Mouse (Mus musculus) heart, embryonic 11.5 days (tissue): ENCODE measurements at regions not wholly inside any gene's neighbourhood (a gene's known extent, or its start where the extent isn't known, plus 50 kb on each side); places are given as distances from the start of the nearest gene placed in this dataset.

Experiments used
- ATAC-seq: fragments of 200-750 bp; cut with Nextera tagmentation; replicated peaks from 2 replicates; pipeline ENCODE4 v1.8.0; 2017; ENCODE audit warnings: moderate library complexity; ENCODE audit not compliant: insufficient number of reproducible peaks, low FRiP score, low TSS enrichment
- H3K27ac ChIP-seq: fragments of 300-500 bp; sonication (generic); 2 replicates; pipeline ENCODE4 v1.5.1; 2014; ENCODE audit warnings: mild to moderate bottlenecking, low read depth, low read length
- H3K27me3 ChIP-seq: fragments of 300-500 bp; sonication (generic); 2 replicates; pipeline ENCODE4 v1.6.1; 2014; ENCODE audit warnings: mild to moderate bottlenecking, low read length, mixed read lengths; ENCODE audit not compliant: control insufficient read depth, insufficient read depth
- H3K36me3 ChIP-seq: fragments of 300-500 bp; sonication (generic); 2 replicates; pipeline ENCODE4 v1.6.1; 2014; ENCODE audit warnings: mild to moderate bottlenecking, low read length, moderate library complexity, mixed read lengths; ENCODE audit not compliant: control insufficient read depth, insufficient read depth
- H3K4me1 ChIP-seq: fragments of 300-500 bp; sonication (generic); 2 replicates; pipeline ENCODE4 v1.6.1; 2014; ENCODE audit warnings: low read length; ENCODE audit not compliant: control insufficient read depth, insufficient read depth
- H3K4me2 ChIP-seq: fragments of 300-500 bp; sonication (generic); 2 replicates; pipeline ENCODE4 v1.6.1; 2014; ENCODE audit warnings: mild to moderate bottlenecking, moderate library complexity
- H3K4me3 ChIP-seq: fragments of 300-500 bp; sonication (generic); 2 replicates; pipeline ENCODE4 v1.5.1; 2014; ENCODE audit warnings: low read depth, low read length
- H3K9ac ChIP-seq: fragments of 300-500 bp; sonication (generic); 2 replicates; pipeline ENCODE4 v1.6.1; 2014; ENCODE audit warnings: mild to moderate bottlenecking, low read depth, low read length, moderate library complexity
- H3K9me3 ChIP-seq: fragments of 300-500 bp; sonication (generic); replicated peaks from 2 replicates; pipeline ENCODE4 v1.6.1; 2016; ENCODE audit warnings: low read length; ENCODE audit not compliant: control insufficient read depth
- WGBS: fragments of 180-500 bp; shearing (Covaris S2); extraction: QIAGEN DNeasy Blood & Tissue Kit; methylation state at CpG from one replicate; pipeline ENCODE4 v1.1.7; 2014; ENCODE audit not compliant: insufficient replicate concordance; 5-methylcytosine and 5-hydroxymethylcytosine counted together

DNA sequence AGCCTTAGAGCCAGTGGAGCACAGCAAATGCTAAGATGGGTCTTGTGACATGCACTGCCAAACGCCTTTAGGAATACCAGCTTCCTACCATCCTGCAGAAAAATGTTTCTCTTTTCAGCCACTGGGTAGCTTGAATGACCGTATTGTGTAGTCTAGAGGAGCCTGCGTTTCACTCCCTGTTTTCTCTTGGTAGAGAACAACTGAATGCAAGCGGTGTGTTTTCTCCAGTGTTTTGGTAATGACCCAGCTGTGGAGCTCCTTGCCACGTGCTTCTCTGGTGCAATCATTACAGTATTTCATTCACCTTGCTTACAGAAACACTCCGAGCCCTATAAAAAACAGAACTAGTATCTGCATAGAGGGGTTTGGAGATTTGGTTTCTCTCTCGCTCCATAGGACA lies 193.5 kb downstream of the Rdh14 start:
- Histone ChIP-seq H3K9ac (no peak overlapping the region), H3K4me1 (no peaks in the 10 kb centered on the region), H3K27ac (no peak overlapping the region), H3K4me3 (no peak overlapping the region), H3K9me3 (no peaks in the 10 kb centered on the region), H3K4me2 (no peak overlapping the region), H3K27me3 (no peaks in the 10 kb centered on the region), H3K36me3 (no peaks in the 10 kb centered on the region)
- no peak for ATAC-seq
- whole genome bisulfite sequencing, result 68% methylated on average over 7 of the region's 7 CpGs

DNA sequence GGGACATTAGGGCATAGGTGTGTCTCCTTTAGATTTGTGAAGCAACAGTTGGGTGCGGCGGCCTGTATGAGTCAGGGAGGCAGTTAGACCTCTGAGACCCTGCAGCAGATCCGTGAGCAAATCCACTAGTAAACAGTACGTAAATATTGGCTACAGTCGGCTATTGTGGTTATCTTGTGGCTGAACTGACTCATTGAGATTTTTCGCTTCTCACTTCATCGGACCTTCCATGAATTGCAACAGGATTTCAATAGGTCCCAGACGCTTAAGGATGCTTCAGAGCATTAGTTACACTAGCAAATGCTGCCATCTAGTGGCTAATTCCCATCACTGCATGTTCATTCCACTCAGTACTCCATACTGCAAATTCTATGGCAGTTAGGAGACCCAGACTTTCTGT lies 199.0 kb downstream of the Rdh14 start:
- H3K4me3 ChIP-seq, result no peak overlapping the region
- ATAC-seq, result no peak
- no peaks in the 10 kb centered on the region for H3K36me3 ChIP-seq
- no peaks in the 10 kb centered on the region for H3K27me3 ChIP-seq
- WGBS, result 39% methylated on average over 8 of the region's 8 CpGs
- no peak overlapping the region for H3K4me2 ChIP-seq
- H3K9ac ChIP-seq, result no peak overlapping the region
- H3K27ac ChIP-seq, result no peak overlapping the region
- no peaks in the 10 kb centered on the region for H3K4me1 ChIP-seq
- H3K9me3 ChIP-seq, result no peaks in the 10 kb centered on the region

DNA sequence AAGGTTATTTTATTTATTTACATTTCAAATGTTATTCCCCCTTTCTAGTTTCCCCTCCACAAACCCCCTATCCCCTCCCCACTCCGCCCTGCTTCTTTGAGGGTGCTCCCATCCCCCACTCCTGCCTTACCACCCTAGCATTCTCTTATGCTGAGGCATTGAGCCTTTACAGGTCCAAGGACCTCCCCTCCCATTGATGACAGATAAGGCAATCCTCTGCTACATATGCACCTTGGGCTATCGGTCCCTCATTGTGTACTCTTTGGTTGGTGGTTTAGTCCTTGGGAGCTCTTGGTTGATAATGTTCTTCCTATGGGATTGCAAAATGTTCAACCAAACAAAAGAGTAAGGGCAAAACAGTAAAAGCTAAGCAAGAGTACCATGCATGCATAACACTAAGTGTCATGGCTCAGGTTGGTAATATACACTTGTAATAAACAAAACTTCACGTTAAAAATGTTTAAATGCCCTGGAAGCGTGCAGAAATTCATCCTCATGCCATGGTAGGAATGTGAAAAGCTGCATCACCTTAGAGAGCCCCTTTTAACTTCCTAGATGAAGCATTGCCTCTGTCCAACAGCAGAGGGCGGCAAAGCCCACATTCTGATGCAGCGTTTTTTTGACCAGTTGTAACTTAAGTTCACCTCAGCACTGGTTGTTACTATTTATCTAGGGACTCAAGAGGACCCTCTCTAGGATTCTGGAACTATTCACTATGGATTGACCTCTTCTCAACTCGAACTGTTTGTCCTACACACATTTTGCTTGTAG lies 207.6 kb downstream of the Rdh14 start:
- WGBS, result 21% methylated on average over 7 of the region's 7 CpGs
- Histone ChIP-seq H3K27me3 (no peaks in the 10 kb centered on the region), H3K4me1 (no peaks in the 10 kb centered on the region), H3K4me3 (no peak overlapping the region), H3K4me2 (no peak overlapping the region), H3K36me3 (no peaks in the 10 kb centered on the region), H3K9ac (no peak overlapping the region), H3K9me3 (no peaks in the 10 kb centered on the region), H3K27ac (no peak overlapping the region)
- ATAC-seq, result no peak

DNA sequence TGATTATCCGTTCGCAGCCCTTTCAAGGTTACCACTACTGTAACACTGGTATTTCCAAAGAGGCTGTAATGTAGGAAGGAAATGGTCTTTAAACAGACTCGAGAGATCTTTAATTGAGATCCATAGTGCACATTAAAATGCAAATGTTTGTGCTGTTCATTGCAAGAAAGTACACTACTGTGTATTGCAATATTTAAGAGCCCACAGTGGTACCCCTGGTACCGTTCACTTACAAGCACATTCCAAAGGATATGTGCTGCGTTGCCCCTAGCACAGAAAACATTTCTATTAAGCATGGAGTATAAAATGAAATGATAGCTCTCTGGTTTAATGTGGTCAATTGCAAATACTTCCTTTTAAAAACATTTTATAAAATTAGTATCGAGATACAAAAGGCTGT lies 209.5 kb downstream of the Rdh14 start:
- Histone ChIP-seq H3K4me2 (no peak overlapping the region), H3K27ac (no peak overlapping the region), H3K9ac (no peak overlapping the region), H3K27me3 (no peaks in the 10 kb centered on the region), H3K9me3 (no peaks in the 10 kb centered on the region), H3K36me3 (no peaks in the 10 kb centered on the region), H3K4me3 (no peak overlapping the region), H3K4me1 (no peaks in the 10 kb centered on the region)
- no peak for ATAC-seq
- 78% methylated on average over 6 of the region's 6 CpGs for WGBS

DNA sequence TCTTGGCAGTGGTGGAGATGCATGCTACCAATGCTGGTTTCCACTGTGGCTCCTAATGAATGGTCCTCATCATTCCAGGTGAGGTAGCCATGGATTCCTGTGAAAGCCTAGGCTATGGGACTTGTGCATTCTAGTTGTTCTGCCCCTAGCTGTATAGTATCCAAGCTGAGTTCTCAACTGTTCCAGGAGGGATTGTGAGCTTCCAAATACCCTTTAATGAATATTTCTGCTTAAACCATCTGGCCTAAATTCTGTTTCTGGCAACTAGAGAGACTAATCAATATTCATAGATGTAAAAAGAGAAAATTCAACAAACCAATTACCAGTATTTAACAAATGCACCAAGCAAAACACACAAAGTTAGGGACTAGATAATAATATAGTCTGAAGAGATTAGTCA lies 227.7 kb downstream of the Rdh14 start:
- H3K36me3 ChIP-seq, result no peaks in the 10 kb centered on the region
- H3K4me2 ChIP-seq, result no peak overlapping the region
- no peaks in the 10 kb centered on the region for H3K27me3 ChIP-seq
- no peaks in the 10 kb centered on the region for H3K9me3 ChIP-seq
- H3K9ac ChIP-seq, result no peak overlapping the region
- H3K27ac ChIP-seq, result no peak overlapping the region
- no peak overlapping the region for H3K4me3 ChIP-seq
- no peak for ATAC-seq
- H3K4me1 ChIP-seq, result no peaks in the 10 kb centered on the region

DNA sequence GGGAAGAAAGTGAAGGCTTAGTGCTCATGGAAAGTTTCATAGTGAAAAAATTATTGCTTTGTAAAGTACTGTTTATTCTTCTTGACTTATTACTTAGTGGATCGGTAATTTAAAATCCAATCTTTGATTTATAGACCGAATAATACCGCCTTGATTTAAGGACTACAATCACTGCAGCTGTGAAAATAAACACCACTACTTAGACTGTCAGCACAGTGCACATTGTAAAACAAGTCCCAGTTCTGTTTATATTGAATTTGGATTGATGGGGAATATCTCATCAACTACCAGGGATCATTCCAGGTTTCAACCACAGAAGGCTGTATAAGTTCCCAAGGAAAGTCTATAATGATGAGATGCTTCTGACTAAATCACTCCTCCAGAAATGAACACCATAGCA lies 230.0 kb downstream of the Rdh14 start:
- Histone ChIP-seq H3K9me3 (no peaks in the 10 kb centered on the region), H3K4me1 (no peaks in the 10 kb centered on the region), H3K4me2 (no peak overlapping the region), H3K27me3 (no peaks in the 10 kb centered on the region), H3K4me3 (no peak overlapping the region), H3K36me3 (no peaks in the 10 kb centered on the region), H3K27ac (no peak overlapping the region), H3K9ac (no peak overlapping the region)
- ATAC-seq, result no peak
- 65% methylated on average over 3 of the region's 3 CpGs for WGBS

DNA sequence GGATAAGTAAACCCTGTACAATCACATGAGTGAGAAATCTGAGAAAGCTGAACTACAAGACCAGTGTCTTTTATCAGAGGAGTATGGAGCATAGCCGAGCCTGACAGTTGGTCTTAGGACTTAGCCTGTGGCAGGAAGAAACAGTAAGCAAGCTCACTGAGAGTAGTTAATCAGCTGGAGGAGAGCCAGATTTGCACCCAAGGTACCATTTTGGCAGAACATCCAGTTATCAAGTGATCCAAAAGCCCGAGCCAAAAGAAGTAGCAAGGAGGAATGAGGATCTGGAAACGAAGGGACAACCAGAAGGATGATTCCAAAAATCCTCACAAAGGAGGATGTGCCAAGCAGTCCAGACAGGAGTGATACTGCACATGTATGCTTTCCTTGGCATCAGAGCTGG lies 248.0 kb downstream of the Rdh14 start:
- Histone ChIP-seq H3K4me1 (no peaks in the 10 kb centered on the region), H3K9ac (no peak overlapping the region), H3K27ac (no peak overlapping the region), H3K36me3 (no peaks in the 10 kb centered on the region), H3K27me3 (no peaks in the 10 kb centered on the region), H3K4me2 (no peak overlapping the region), H3K9me3 (no peaks in the 10 kb centered on the region), H3K4me3 (no peak overlapping the region)
- 79% methylated on average over 3 of the region's 3 CpGs for WGBS
- ATAC-seq, result no peak

DNA sequence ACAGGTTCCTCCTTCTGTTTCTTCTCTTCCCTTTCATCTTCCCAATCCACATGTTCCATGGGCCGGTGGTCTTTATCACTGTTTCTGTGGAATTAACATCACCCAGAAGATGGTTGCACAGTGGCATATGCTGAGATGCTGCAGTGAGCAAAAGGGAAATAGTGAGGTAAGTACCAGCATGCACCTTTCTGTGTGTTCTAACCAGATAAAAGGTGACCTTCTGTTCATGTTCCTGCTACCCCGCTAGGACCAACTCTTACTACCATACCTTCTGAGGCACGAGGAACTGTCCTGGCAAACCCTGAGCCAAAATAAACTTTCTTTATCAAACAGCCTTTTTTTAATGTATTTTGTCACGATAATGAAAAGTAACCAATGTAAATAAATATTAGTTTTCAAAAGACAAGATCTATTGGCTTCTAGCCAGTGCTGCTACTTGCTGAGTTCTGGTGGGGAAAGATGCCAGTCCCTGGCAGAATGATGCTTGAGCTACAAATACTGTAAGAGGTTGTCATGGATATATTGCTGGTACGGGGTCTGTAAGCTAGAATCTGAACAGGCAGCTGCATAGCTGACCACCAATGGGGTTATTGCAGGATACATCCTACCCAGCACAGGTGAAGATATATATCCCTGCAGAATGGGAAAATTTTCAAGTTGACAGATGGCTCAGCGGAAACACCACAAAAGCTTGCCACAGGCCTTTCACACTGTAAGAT lies 264.1 kb downstream of the Rdh14 start:
- Histone ChIP-seq H3K36me3 (no peaks in the 10 kb centered on the region), H3K27me3 (no peaks in the 10 kb centered on the region), H3K27ac (no peak overlapping the region), H3K9ac (no peak overlapping the region), H3K4me3 (no peak overlapping the region), H3K4me2 (no peak overlapping the region), H3K4me1 (no peaks in the 10 kb centered on the region), H3K9me3 (no peaks in the 10 kb centered on the region)
- no peak for ATAC-seq
- 76% methylated on average over 6 of the region's 6 CpGs for WGBS

DNA sequence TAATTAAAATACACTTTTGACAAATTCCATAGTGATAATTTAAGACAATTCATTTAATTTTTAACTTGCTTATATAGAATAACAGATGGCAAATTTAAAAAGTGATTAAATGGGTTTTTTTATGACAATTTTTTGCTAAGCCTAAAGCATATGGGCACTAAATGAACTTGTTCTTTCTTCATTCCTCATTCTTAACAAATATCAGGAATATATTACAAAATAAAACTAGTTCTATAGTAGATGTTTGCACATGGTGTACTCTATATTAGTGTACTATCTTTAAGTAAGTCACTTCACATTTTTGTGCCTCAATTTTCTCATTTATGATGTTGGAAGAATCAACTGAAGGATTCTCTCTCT lies 264.6 kb downstream of the Rdh14 start:
- no peaks in the 10 kb centered on the region for H3K9me3 ChIP-seq
- no peak overlapping the region for H3K9ac ChIP-seq
- ATAC-seq, result no peak
- H3K36me3 ChIP-seq, result no peaks in the 10 kb centered on the region
- no peak overlapping the region for H3K4me2 ChIP-seq
- no peak overlapping the region for H3K4me3 ChIP-seq
- no peak overlapping the region for H3K27ac ChIP-seq
- H3K27me3 ChIP-seq, result no peaks in the 10 kb centered on the region
- H3K4me1 ChIP-seq, result no peaks in the 10 kb centered on the region
